Mouse (Mus musculus): ENCODE data around the gene Gm14410.
"Not testable (repeated sequence)": the region's sequence is repeated elsewhere in the genome, so short reads cannot be mapped to it uniquely, and the experiment has no call there.

Gene Gm14410

GRCm38 (mm10) chr2:177206341-177206740 is at the start of gene Gm14410:
Gene Gm14410 (minus strand): TSS chr2:177206421.
- DNase-seq (ENCODE audit: low read depth): not testable (repeated sequence)

DNA sequence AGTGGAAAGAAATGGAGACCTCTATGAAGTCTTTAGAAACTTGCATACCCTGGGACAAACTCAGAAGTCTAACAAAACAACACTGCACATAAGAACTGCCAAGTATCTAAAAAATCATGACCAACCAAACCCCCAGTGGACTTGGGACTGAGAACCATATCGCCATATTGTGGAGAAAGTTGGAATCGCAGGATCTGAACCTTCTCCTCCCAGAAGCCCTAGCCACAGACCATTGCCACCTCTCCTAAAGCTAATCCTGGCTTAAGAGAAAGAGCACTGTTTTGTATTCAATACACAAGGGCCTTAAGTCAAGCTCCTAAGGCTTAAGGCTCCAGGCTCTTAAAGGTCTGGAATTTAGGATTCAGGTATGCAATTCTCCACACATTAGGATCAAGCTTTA is 41.2 kb upstream of the Gm14410 start:
- DNase-seq (ENCODE audit: low read depth): not testable (repeated sequence)

DNA sequence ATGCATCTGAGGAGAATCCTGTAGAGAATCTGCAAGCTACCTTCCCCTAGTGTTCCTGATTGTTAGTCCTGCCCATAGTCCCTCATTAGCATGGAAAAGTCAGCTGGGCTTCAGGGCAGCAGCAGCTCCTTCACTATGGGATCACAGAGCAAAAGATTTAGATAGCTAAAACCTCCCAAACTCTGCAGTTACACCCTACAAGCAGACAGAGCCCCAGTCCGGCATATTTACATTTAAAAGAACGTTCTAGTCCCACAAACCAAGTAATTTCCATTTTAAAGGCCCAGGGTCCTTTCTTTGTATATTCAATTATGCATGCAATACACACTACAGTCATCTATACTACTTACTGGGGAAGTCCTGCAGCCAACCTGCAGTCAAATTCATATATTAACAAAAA is 24.2 kb upstream of the Gm14410 start:
- DNase-seq (ENCODE audit: low read depth): not testable (repeated sequence)

DNA sequence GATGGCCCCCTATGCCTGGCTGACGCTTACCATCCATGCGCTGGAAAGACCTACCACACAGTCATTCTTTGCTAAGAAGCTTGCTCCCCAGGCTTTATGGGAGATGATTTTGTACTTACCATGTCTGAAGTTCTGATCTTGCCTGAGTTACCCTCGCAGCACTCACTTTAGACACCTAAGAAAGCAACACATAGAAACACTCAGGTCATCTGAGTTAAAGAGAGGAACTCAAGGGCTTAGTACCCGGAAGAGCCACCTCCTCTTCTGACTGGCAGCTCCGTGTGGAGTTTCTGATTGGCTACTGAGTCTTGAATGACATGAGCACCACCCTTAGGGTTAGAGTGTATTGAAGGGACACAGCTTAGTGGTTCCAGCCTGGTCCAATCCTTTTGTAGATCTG is 33.5 kb downstream of the Gm14410 start:
- not testable (repeated sequence) for DNase-seq (ENCODE audit: low read depth)

All from c-Kit-positive CD71-negative TER-119-negative erythroid progenitor cells, embryonic 14.5 days (primary cell).